Mouse (Mus musculus): Measurements from ENCODE around the gene Hint3. TPM values are rescaled to one million over a fixed set of nuclear protein-coding genes. Genes with fewer than 3 reads are reported as not detected.
"Not testable (repeated sequence)": the region's sequence is repeated elsewhere in the genome, so short reads cannot be mapped to it uniquely, and the experiment has no call there.

Gene Hint3
- polyA plus RNA-seq, 1 experiment from 2014 or later = 18.6 TPM

DNA sequence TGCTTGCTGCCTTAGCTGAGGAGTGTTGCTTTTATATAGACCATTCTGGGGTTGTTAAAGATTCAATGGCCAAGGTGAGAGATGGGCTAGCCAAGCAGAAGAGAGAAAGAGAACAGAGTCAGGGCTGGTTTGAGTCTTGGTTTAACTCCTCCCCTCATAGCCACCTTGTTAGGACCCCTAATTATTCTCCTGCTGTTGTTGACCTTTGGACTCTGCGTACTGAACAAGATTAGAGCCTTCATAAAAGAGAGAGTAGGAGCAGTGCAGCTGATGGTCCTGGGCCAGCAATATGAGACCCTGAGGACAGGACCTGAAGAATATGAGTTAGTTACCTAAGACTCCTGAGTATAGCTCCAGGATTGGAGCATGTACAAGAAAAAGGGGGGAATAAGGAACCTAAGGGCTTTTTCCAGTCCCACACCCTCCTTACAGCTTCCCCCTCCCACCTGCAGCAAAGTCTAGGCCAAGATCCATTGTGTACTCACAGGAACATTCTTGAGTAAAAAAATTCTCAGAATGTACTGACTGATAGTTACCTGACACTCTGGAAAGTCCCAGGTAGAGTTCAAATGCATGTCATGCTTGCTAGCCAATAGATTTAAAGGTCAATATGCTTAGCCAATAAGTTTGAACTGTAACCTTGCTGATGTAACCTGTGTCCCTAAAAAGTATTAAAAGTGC, 7.2 kb upstream of the Hint3 start:
- not testable (repeated sequence) for H3K27ac ChIP-seq (ENCODE audit: low read depth, low read length); H3K27me3 ChIP-seq (replicated peaks; ENCODE audit: control insufficient read depth, insufficient read depth, low read length)

DNA sequence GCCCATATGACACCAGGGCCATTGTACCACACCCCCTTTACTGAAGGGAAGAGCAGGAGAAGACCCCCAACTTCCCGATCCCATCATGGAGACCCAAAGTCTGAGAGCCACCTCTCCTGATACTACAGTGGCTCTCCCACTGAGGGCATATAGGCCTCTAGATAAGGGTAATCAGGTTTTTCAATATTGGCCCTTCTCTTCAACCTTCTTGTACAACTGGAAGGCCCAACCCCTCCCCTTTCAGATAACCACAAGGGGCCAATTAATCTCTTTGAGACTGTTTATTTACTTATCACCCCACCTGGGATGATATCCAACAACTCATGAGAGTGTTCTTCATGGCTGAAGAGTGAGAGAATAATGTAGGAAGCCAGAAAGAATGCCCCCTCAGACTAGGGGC, 3.3 kb upstream of the Hint3 start:
- 74% methylated on average over 1 of the region's 1 CpGs for WGBS
- no peak overlapping the region for H3K27ac ChIP-seq (ENCODE audit: low read depth, low read length)
- DNase-seq (ENCODE audit: low spot score) = no peak
- H3K4me3 ChIP-seq (ENCODE audit: low read depth, low read length) = no peak overlapping the region
- ATAC-seq (replicated peaks; ENCODE audit: low FRiP score) = peak; percentile 75
- H3K9me3 ChIP-seq (ENCODE audit: control insufficient read depth, low read length) = no peaks in the 10 kb centered on the region
- H3K36me3 ChIP-seq (ENCODE audit: control insufficient read depth, insufficient read depth, low read length) = no peaks in the 10 kb centered on the region
- H3K27me3 ChIP-seq (replicated peaks; ENCODE audit: control insufficient read depth, insufficient read depth, low read length) = no peaks in the 10 kb centered on the region
- H3K4me2 ChIP-seq = no peak overlapping the region
- H3K4me1 ChIP-seq (replicated peaks; ENCODE audit: control insufficient read depth, insufficient read depth, low read length) = peaks cover 3% of the 10 kb centered on the region
- no peak overlapping the region for H3K9ac ChIP-seq (ENCODE audit: low read depth, low read length)

More for the DNA sequence above, 7.2 kb upstream of the Hint3 start:
- H3K4me1 ChIP-seq (replicated peaks; ENCODE audit: control insufficient read depth, insufficient read depth, low read length); H3K4me2 ChIP-seq; DNase-seq (ENCODE audit: low spot score); H3K9ac ChIP-seq (ENCODE audit: low read depth, low read length); ATAC-seq (replicated peaks; ENCODE audit: low FRiP score); H3K36me3 ChIP-seq (ENCODE audit: control insufficient read depth, insufficient read depth, low read length); H3K9me3 ChIP-seq (ENCODE audit: control insufficient read depth, low read length); H3K4me3 ChIP-seq (ENCODE audit: low read depth, low read length): not testable (repeated sequence)
- WGBS = 83% methylated on average over 1 of the region's 1 CpGs

DNA sequence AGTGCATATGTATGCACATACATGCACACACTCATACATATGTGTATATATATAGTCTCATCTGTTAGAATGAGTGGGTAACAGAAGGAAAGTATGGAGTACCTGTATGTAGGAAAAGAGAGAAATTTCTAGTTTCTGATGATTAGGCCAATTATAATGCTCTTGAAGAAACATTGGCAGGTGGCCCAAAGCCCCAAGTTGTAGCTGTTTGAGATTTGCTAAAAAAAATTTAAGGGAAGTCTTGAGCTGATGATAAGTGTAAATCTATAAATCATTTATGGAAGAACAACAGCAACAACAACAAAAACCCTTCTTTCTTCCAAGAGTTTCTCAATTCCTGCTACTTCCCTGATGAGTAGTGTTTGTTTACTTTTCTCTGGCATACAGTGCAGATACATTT, 545 bp upstream of the Hint3 start:
- Histone ChIP-seq H3K27me3 (replicated peaks; ENCODE audit: control insufficient read depth, insufficient read depth, low read length) (no peaks in the 10 kb centered on the region), H3K9me3 (ENCODE audit: control insufficient read depth, low read length) (no peaks in the 10 kb centered on the region), H3K27ac (ENCODE audit: low read depth, low read length) (no peak overlapping the region), H3K4me2 (no peak overlapping the region), H3K9ac (ENCODE audit: low read depth, low read length) (no peak overlapping the region), H3K4me3 (ENCODE audit: low read depth, low read length) (no peak overlapping the region), H3K36me3 (ENCODE audit: control insufficient read depth, insufficient read depth, low read length) (no peaks in the 10 kb centered on the region), H3K4me1 (replicated peaks; ENCODE audit: control insufficient read depth, insufficient read depth, low read length) (peaks cover 3% of the 10 kb centered on the region)
- DNase-seq (ENCODE audit: low spot score) (no peak), ATAC-seq (replicated peaks; ENCODE audit: low FRiP score) (no peak)

DNA sequence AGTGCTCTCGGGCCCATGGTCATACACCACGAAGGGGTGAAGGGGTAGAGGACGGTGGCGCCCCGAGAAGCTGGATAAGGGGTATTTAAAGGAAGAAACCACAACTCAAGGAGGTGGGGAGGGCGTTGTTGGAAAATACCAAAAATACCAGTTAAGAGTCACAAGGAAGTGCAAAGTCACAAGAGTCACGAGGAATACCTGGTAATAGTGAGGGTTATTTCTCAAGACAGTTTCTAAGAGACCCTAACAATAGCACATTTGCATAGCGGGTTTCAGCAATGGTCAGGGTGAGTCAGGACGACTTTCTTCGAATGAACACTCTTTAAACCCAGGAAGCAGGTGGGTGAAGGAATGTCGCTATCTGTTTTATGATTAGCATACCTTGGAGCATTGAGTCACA, 988 bp downstream of the Hint3 start:
- H3K27ac ChIP-seq (ENCODE audit: low read depth, low read length); H3K36me3 ChIP-seq (ENCODE audit: control insufficient read depth, insufficient read depth, low read length); H3K4me1 ChIP-seq (replicated peaks; ENCODE audit: control insufficient read depth, insufficient read depth, low read length); H3K27me3 ChIP-seq (replicated peaks; ENCODE audit: control insufficient read depth, insufficient read depth, low read length); DNase-seq (ENCODE audit: low spot score); H3K4me2 ChIP-seq; ATAC-seq (replicated peaks; ENCODE audit: low FRiP score); H3K9ac ChIP-seq (ENCODE audit: low read depth, low read length); H3K9me3 ChIP-seq (ENCODE audit: control insufficient read depth, low read length); H3K4me3 ChIP-seq (ENCODE audit: low read depth, low read length): not testable (repeated sequence)
- 86% methylated on average over 11 of the region's 11 CpGs for WGBS

DNA sequence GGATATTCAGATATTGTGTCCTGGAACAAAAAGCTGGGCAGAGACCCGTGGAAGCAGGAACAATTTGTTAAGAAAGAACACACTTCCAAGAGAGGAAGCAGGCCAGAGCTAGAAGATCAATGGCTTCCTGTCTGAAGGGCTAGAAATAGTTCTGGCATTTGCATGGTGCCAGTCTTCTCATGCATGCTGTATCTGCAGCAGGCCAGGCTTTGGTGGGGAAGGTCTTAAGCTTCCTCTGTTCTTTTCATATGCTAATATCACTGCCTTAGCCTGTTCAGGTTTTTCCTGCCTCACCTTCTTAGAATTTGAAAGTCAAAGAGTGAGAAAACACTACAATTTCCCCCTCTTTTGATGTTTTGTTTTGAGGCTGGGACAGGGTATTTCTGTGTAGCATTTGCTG, 1.9 kb downstream of the Hint3 start:
- H3K36me3 ChIP-seq (ENCODE audit: control insufficient read depth, insufficient read depth, low read length) = no peaks in the 10 kb centered on the region
- no peaks in the 10 kb centered on the region for H3K27me3 ChIP-seq (replicated peaks; ENCODE audit: control insufficient read depth, insufficient read depth, low read length)
- no peak overlapping the region for H3K9ac ChIP-seq (ENCODE audit: low read depth, low read length)
- H3K4me2 ChIP-seq = no peak overlapping the region
- H3K4me3 ChIP-seq (ENCODE audit: low read depth, low read length) = no peak overlapping the region
- H3K4me1 ChIP-seq (replicated peaks; ENCODE audit: control insufficient read depth, insufficient read depth, low read length) = peaks cover 2% of the 10 kb centered on the region
- no peak overlapping the region for H3K27ac ChIP-seq (ENCODE audit: low read depth, low read length)
- WGBS = 23% methylated on average over 1 of the region's 1 CpGs
- DNase-seq (ENCODE audit: low spot score) (no peak), ATAC-seq (replicated peaks; ENCODE audit: low FRiP score) (no peak)
- H3K9me3 ChIP-seq (ENCODE audit: control insufficient read depth, low read length) = no peaks in the 10 kb centered on the region

DNA sequence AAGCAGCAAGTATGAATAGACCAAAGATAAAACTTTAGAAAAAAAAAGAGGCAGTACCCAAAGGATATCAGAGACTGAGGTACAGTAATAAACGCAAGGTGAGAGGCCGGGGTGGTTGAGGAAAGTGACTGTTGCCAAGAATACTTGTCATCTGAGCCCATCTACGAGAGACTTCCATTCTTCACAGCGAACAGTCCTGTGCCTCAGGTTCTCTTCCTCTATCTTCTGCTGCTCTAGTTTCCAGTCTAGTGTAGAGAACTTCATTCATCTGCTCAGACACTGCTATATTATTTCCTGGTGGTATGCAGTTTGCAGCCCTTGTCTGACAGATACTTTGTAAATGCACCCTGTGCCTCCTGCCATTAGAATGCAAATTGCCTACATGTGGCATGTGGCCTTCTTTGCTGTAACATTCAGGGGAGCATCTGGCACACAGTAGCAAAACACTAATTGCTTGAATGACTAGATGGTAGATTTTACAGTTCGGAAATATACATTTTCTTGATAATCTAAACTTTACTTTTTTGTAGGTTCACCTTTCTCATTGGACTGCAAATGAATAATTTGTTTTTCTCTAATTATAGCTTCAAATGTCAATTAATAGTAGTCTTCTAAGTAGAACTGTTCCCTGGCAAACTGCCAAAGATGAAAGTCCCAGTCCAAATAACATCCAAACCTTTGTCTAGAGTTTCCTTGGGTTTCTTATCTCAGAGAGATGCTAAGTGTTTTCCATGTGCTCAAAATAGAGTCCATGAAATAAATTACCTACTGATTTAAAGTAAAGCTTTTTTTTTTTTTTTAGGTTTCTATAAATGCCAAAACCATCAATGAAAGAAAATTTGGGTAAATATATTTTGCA, 5.0 kb downstream of the Hint3 start:
- no peak for DNase-seq (ENCODE audit: low spot score)
- no peaks in the 10 kb centered on the region for H3K36me3 ChIP-seq (ENCODE audit: control insufficient read depth, insufficient read depth, low read length)
- H3K4me1 ChIP-seq (replicated peaks; ENCODE audit: control insufficient read depth, insufficient read depth, low read length) = no peaks in the 10 kb centered on the region
- H3K4me3 ChIP-seq (ENCODE audit: low read depth, low read length) = no peak overlapping the region
- no peaks in the 10 kb centered on the region for H3K9me3 ChIP-seq (ENCODE audit: control insufficient read depth, low read length)
- no peaks in the 10 kb centered on the region for H3K27me3 ChIP-seq (replicated peaks; ENCODE audit: control insufficient read depth, insufficient read depth, low read length)
- WGBS = 74% methylated on average over 5 of the region's 5 CpGs
- no peak for ATAC-seq (replicated peaks; ENCODE audit: low FRiP score)
- H3K27ac ChIP-seq (ENCODE audit: low read depth, low read length) = no peak overlapping the region
- no peak overlapping the region for H3K4me2 ChIP-seq
- H3K9ac ChIP-seq (ENCODE audit: low read depth, low read length) = no peak overlapping the region

DNA sequence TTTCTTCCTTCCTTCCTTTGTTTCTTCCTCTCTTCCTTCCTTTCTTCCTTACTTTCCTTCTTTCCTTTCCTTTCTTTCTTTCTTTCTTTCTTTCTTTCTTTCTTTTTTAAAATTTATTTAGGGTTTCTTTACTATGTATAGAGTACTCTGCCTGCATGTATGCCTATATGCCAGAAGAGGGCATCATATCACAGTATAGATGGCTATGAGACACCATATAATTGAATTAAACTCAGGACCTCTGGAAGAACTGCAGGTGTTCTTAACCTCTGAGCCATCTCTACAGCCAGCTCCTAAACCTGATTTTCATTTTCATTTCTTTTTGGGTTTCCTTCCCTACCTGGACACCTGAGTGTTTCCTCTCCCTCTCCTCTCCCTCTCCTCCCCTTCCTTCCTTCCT, 6.5 kb downstream of the Hint3 start:
- no peak for DNase-seq (ENCODE audit: low spot score)

DNA sequence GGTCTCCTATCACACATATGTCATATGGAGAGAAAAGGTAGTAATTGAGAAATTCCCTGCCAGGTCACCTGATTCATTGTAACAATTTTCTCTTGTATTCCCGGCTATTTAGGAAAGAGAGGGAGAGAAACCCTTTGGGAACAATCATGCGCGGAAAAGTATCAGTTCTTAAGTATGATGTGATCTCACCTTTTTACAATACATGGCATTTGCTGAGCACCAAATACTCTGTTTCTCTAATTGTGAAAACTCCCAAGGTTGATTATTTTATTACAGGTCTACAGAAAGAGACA, 10.6 kb downstream of the Hint3 start:
- Histone ChIP-seq H3K4me1 (replicated peaks; ENCODE audit: control insufficient read depth, insufficient read depth, low read length) (no peaks in the 10 kb centered on the region), H3K9ac (ENCODE audit: low read depth, low read length) (peak overlapping the region; percentile 74), H3K27ac (ENCODE audit: low read depth, low read length) (no peak overlapping the region), H3K9me3 (ENCODE audit: control insufficient read depth, low read length) (no peaks in the 10 kb centered on the region), H3K27me3 (replicated peaks; ENCODE audit: control insufficient read depth, insufficient read depth, low read length) (no peaks in the 10 kb centered on the region), H3K36me3 (ENCODE audit: control insufficient read depth, insufficient read depth, low read length) (no peaks in the 10 kb centered on the region), H3K4me2 (peak overlapping the region; percentile 93), H3K4me3 (ENCODE audit: low read depth, low read length) (peak overlapping the region; percentile 57)
- WGBS = 38% methylated on average over 3 of the region's 3 CpGs
- no peak for DNase-seq (ENCODE audit: low spot score)
- no peak for ATAC-seq (replicated peaks; ENCODE audit: low FRiP score)

More for the DNA sequence above, 6.5 kb downstream of the Hint3 start:
- Histone ChIP-seq H3K4me3 (ENCODE audit: low read depth, low read length) (no peak overlapping the region), H3K27me3 (replicated peaks; ENCODE audit: control insufficient read depth, insufficient read depth, low read length) (no peaks in the 10 kb centered on the region), H3K27ac (ENCODE audit: low read depth, low read length) (no peak overlapping the region), H3K4me2 (no peak overlapping the region), H3K4me1 (replicated peaks; ENCODE audit: control insufficient read depth, insufficient read depth, low read length) (no peaks in the 10 kb centered on the region), H3K9me3 (ENCODE audit: control insufficient read depth, low read length) (no peaks in the 10 kb centered on the region), H3K36me3 (ENCODE audit: control insufficient read depth, insufficient read depth, low read length) (no peaks in the 10 kb centered on the region), H3K9ac (ENCODE audit: low read depth, low read length) (no peak overlapping the region)
- ATAC-seq (replicated peaks; ENCODE audit: low FRiP score) = no peak

All from liver, embryonic 11.5 days (tissue).